In the genomic region with DNA sequence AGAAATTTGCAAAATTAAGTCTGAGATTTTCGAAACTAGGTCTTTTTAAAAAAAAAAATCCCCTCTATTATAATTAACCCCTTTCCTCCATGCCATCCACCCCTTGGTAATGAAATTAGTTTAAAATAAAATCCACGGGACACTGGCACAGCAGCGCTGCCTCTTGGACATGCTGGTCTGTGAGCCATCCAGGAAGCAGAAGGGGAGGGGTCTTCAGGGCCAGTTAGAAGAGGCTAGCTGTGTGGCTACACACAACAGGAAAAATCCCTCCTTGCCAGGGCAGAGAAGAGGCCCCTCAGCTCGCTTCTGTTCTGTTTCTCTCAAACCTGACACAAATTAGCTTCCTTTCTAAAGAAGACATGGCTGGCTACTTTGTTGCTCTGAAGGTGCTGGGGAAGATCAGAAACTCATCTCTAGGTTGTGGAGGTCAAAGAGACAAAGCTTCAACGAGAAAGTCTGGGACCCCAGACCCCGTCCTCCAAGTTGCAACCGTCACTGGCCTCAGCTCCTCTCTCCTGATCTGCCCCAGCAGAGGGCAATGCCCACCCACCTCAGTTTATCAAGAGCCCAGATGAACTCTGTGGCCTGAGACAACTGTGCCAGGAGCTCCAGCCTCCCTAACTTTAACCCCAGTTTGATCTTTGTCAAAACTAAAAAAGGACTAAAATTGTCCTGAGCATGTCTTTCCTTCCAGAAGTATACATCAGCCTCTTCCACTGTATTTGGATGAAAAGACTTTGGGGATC, we compare ENCODE assay signal across 8 mouse cellular contexts.
DNase-seq lines count a peak whose midpoint lies in the region; ATAC-seq lines count a peak whose summit lies in the region.

No protein-coding gene starts in this region.

- peaks cover 2% of the 10 kb centered on the region; the same call in 1 of the 2 replicates for H3K4me1 ChIP-seq in forebrain, embryonic 11.5 days (replicated peaks; ENCODE audit: control insufficient read depth, insufficient read depth, low read length)
- H3K4me1 ChIP-seq in forebrain, embryonic 15.5 days, result peaks cover 14% of the 10 kb centered on the region
- peaks cover 40% of the 10 kb centered on the region for H3K4me1 ChIP-seq in limb, embryonic 10.5 days

- H3K4me2 ChIP-seq in forebrain, embryonic 11.5 days (ENCODE audit: low read depth, low read length, severe bottlenecking), result no peak overlapping the region
- no peak overlapping the region for H3K4me2 ChIP-seq in forebrain, embryonic 15.5 days (replicated peaks)

- 0 out of 2 replicates have a peak overlapping the region, but pooled peaks have one; percentile 19 for H3K27ac ChIP-seq in forebrain, embryonic 11.5 days (ENCODE audit: low read depth, low read length)
- H3K27ac ChIP-seq in forebrain, embryonic 15.5 days (replicated peaks), result no peak overlapping the region
- H3K27ac ChIP-seq in limb, embryonic 10.5 days, result peak overlapping the region; percentile 84

- H3K4me3 ChIP-seq in forebrain, embryonic 11.5 days (ENCODE audit: low read depth, low read length), result no peak overlapping the region
- no peak overlapping the region for H3K4me3 ChIP-seq in forebrain, embryonic 15.5 days
- no peak overlapping the region for H3K4me3 ChIP-seq in limb, embryonic 10.5 days

- DNase-seq in forebrain, embryonic 11.5 days (ENCODE audit: low spot score), result no peak
- DNase-seq in 416B (ENCODE audit: low read depth), result peak; percentile 57
- no peak for DNase-seq in limb, embryonic 10.5 days (ENCODE audit: low spot score)
- DNase-seq in spleen, postnatal 4 days (ENCODE audit: low spot score in 2 of 2), result peak; percentile 57 to 75
- DNase-seq in urinary bladder, postnatal 10 days (ENCODE audit: low spot score), result no peak
- DNase-seq in layer of hippocampus, adult 8-10 months (ENCODE audit: low spot score in 2 of 2), result no peak

- WGBS in forebrain, embryonic 11.5 days, result 47% methylated on average over 7 of the region's 7 CpGs
- WGBS in forebrain, embryonic 15.5 days, result 35% methylated on average over 7 of the region's 7 CpGs
- 40% methylated on average over 7 of the region's 7 CpGs for WGBS in limb, embryonic 10.5 days

- no peak overlapping the region for H3K9ac ChIP-seq in forebrain, embryonic 11.5 days (ENCODE audit: low read length)
- H3K9ac ChIP-seq in forebrain, embryonic 15.5 days (replicated peaks), result no peak overlapping the region

- H3K36me3 ChIP-seq in forebrain, embryonic 11.5 days (ENCODE audit: control insufficient read depth, insufficient read depth, low read length), result no peaks in the 10 kb centered on the region
- H3K36me3 ChIP-seq in forebrain, embryonic 15.5 days, result no peaks in the 10 kb centered on the region
- no peaks in the 10 kb centered on the region for H3K36me3 ChIP-seq in limb, embryonic 10.5 days

- no peaks in the 10 kb centered on the region for H3K27me3 ChIP-seq in forebrain, embryonic 11.5 days (ENCODE audit: control insufficient read depth, insufficient read depth, low read length)
- no peaks in the 10 kb centered on the region for H3K27me3 ChIP-seq in forebrain, embryonic 15.5 days
- no peaks in the 10 kb centered on the region for H3K27me3 ChIP-seq in limb, embryonic 10.5 days (ENCODE audit: low read depth, poor library complexity, severe bottlenecking)

- no peak for ATAC-seq in forebrain, embryonic 11.5 days (replicated peaks; ENCODE audit: low FRiP score)
- no peak; the same call in 1 of the 2 replicates for ATAC-seq in forebrain, embryonic 15.5 days (replicated peaks)
- peak; percentile 56 for ATAC-seq in erythroid progenitor cell, adult 5-6 weeks (replicated peaks; ENCODE audit: low FRiP score, poor library complexity, severe bottlenecking)

- no peaks in the 10 kb centered on the region for H3K9me3 ChIP-seq in forebrain, embryonic 11.5 days (ENCODE audit: control insufficient read depth, low read length)
- H3K9me3 ChIP-seq in forebrain, embryonic 15.5 days, result no peaks in the 10 kb centered on the region
- no peaks in the 10 kb centered on the region for H3K9me3 ChIP-seq in limb, embryonic 10.5 days (replicated peaks)

Comparison
In these comparisons a context has a peak if more than half of its experiments do, and no peak if none do; other contexts are left out.
1. DNase-seq: peak in 416B (single experiment) and spleen, postnatal 4 days (2 of 2); none in forebrain, embryonic 11.5 days (single experiment), limb, embryonic 10.5 days (single experiment), urinary bladder, postnatal 10 days (single experiment) and layer of hippocampus, adult 8-10 months (0 of 2).